Comparison of ENCODE assay signal across 10 mouse cellular contexts in the genomic region with DNA sequence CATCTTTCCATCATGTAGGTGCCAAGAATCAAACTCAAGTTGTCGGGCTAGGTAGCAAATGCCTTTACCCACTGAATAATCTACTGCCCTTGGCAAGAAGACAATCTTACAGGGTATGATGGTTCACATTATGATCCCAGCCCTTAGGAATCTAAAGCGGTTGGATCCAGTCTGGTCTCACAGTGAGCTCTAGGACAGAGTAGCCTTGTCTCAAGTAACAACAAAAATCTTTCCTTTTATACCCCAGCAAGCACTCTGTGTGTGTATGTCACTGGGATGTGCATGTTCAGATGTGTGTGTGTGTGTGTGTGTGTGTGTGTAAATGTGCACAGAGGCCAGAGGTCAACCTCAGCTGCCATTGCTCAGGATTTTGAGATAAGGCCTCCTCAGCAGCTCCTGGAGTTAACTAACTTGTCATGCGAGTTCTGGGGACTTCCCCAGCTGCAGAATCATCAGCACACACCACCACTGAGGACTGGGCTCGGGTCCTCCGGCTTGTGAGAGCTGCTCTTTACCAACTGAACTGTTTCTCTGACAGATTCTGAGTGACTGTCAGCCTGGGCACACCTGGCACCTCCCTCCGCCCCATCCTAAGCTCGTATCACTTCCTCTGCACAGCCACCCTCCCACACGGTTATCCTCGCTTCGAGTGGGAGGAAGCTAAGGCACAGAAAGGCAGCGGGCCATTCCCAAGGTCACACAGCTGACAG. TPM values are rescaled to one million over a fixed set of nuclear protein-coding genes. Genes with fewer than 3 reads are reported as not detected.
DNase-seq lines count a peak whose midpoint lies in the region; ATAC-seq lines count a peak whose summit lies in the region.
"Had no signal": no experiment of that assay in that cellular context is flagged by ENCODE, and none has a peak within 500 bp of the region (broad histone marks: within the 10 kb centered on the region; RNA-seq: fewer than 3 reads in every experiment).

No protein-coding gene starts in this region.

- peaks cover 53% of the 10 kb centered on the region for H3K4me1 ChIP-seq in liver, embryonic 16.5 days (ENCODE audit: control insufficient read depth, low read depth, low read length)
- H3K4me1 ChIP-seq in hindbrain, embryonic 11.5 days (replicated peaks; ENCODE audit: control insufficient read depth, insufficient read depth, low read length) = peaks cover 4% of the 10 kb centered on the region; the same call in 1 of the 2 replicates

- DNase-seq in adrenal gland, adult 2 months = peak; percentile 48
- no peak for DNase-seq in adrenal gland, postnatal 4 days (ENCODE audit: low spot score in 2 of 2)
- peak; percentile 73 for DNase-seq in ovary, adult 18-20 months (ENCODE audit: low spot score)
- no peak for DNase-seq in ovary, postnatal 10 days (ENCODE audit: low spot score)
- DNase-seq in thymus, postnatal 4 days = peak; percentile 80
- no peak for DNase-seq in gastrocnemius, postnatal 14 days
- DNase-seq in hindbrain, embryonic 11.5 days (ENCODE audit: low spot score) = no peak
- DNase-seq: cerebellum, adult 9-10 months had no signal

- intact Hi-C loops in gastrocnemius, postnatal 14 days (cut with DNase I; ENCODE audit: low total_unique reads) = no loop called here

- peak overlapping the region; percentile 84 for H3K27ac ChIP-seq in liver, embryonic 16.5 days (ENCODE audit: low read length)
- H3K27ac ChIP-seq in hindbrain, embryonic 11.5 days (ENCODE audit: low read depth, low read length) = no peak overlapping the region
- H3K27ac ChIP-seq: left cerebral cortex, adult 2 months had no signal

- H3K9ac ChIP-seq in liver, embryonic 16.5 days (ENCODE audit: low read depth, low read length) = 0 out of 2 replicates have a peak overlapping the region, but pooled peaks have one; percentile 16
- H3K9ac ChIP-seq in hindbrain, embryonic 11.5 days (ENCODE audit: low read depth, low read length) = no peak overlapping the region

- no peaks in the 10 kb centered on the region for H3K27me3 ChIP-seq in liver, embryonic 16.5 days (ENCODE audit: control insufficient read depth, insufficient read depth, low read depth, low read length)
- no peaks in the 10 kb centered on the region for H3K27me3 ChIP-seq in hindbrain, embryonic 11.5 days (ENCODE audit: control insufficient read depth, insufficient read depth, low read length)

- no peaks in the 10 kb centered on the region for H3K36me3 ChIP-seq in liver, embryonic 16.5 days (ENCODE audit: control insufficient read depth, insufficient read depth)
- H3K36me3 ChIP-seq in hindbrain, embryonic 11.5 days (ENCODE audit: control insufficient read depth, insufficient read depth, low read length) = no peaks in the 10 kb centered on the region

- no peaks in the 10 kb centered on the region for H3K9me3 ChIP-seq in liver, embryonic 16.5 days (replicated peaks; ENCODE audit: control insufficient read depth, low read length)
- no peaks in the 10 kb centered on the region for H3K9me3 ChIP-seq in hindbrain, embryonic 11.5 days (ENCODE audit: control insufficient read depth, low read length)

- no peak overlapping the region for H3K4me3 ChIP-seq in liver, embryonic 16.5 days (ENCODE audit: low read depth, low read length)
- no peak overlapping the region for H3K4me3 ChIP-seq in hindbrain, embryonic 11.5 days (ENCODE audit: low read depth, low read length)
- H3K4me3 ChIP-seq: left cerebral cortex, adult 2 months had no signal

- peak overlapping the region; percentile 26; the same call in 1 of the 2 replicates for H3K4me2 ChIP-seq in liver, embryonic 16.5 days (ENCODE audit: low read depth, low read length)
- H3K4me2 ChIP-seq in hindbrain, embryonic 11.5 days (replicated peaks; ENCODE audit: low read depth, low read length) = no peak overlapping the region

- WGBS in liver, embryonic 16.5 days (ENCODE audit: insufficient replicate concordance) = 31% methylated on average over 11 of the region's 11 CpGs
- WGBS in hindbrain, embryonic 11.5 days = 87% methylated on average over 11 of the region's 11 CpGs

- ATAC-seq in liver, embryonic 16.5 days (ENCODE audit: low read depth) = no peak
- ATAC-seq in hindbrain, embryonic 11.5 days (ENCODE audit: low FRiP score) = no peak

RNA-seq across cellular contexts. Expression of gene Pla2g6, which starts 5.8 kb away (rescaled TPM):
- total RNA-seq in adrenal gland, adult 2 months (2021) = 10 to 100 TPM; 26.1 to 30.6 TPM
- 47.8 and 50.1 TPM in 2 replicates for polyA plus RNA-seq in adrenal gland, adult 2 months (2012; rRNA removed)
- 10 to 100 TPM; 25.3 to 28.2 TPM for total RNA-seq in adrenal gland, postnatal 4 days (2021)
- polyA plus RNA-seq in liver, embryonic 16.5 days (2015; fragmentation: Nextera tagmentation; extraction: Ambion mirVana) = 16.7 and 19.5 TPM in 2 replicates
- 1 to 10 TPM; 9.0 to 9.8 TPM for total RNA-seq in gastrocnemius, postnatal 14 days (2021)
- 18.0 and 20.4 TPM in 2 replicates for polyA plus RNA-seq in hindbrain, embryonic 11.5 days (2014; fragmentation: Nextera tagmentation; extraction: Ambion mirVana)

RNA-seq across cellular contexts. Expression of gene Maff, which starts 24.0 kb away (rescaled TPM):
- total RNA-seq in adrenal gland, adult 2 months (2021) = 1 to 10 TPM; 7.2 to 9.5 TPM
- 3.2 and 3.4 TPM in 2 replicates for polyA plus RNA-seq in adrenal gland, adult 2 months (2012; rRNA removed)
- total RNA-seq in adrenal gland, postnatal 4 days (2021) = 1 to 10 TPM; 3.2 to 4.6 TPM
- 2.3 and 3.3 TPM in 2 replicates for polyA plus RNA-seq in liver, embryonic 16.5 days (2015; fragmentation: Nextera tagmentation; extraction: Ambion mirVana)
- total RNA-seq in gastrocnemius, postnatal 14 days (2021) = 1 to 10 TPM; 1.4 to 2.7 TPM
- polyA plus RNA-seq in hindbrain, embryonic 11.5 days (2014; fragmentation: Nextera tagmentation; extraction: Ambion mirVana) = 1.6 and 1.8 TPM in 2 replicates

RNA-seq across cellular contexts. Expression of gene Baiap2l2, which starts 37.1 kb away (rescaled TPM):
- total RNA-seq in adrenal gland, adult 2 months (2021) = under 1 TPM in 1 of 2 experiments, not detected in 1; 0.24 TPM
- polyA plus RNA-seq in adrenal gland, adult 2 months (2012; rRNA removed) = 1.5 and 8.5 TPM in 2 replicates
- 1 to 10 TPM; 2.3 to 5.5 TPM for total RNA-seq in adrenal gland, postnatal 4 days (2021)
- 1.7 and 2.6 TPM in 2 replicates for polyA plus RNA-seq in liver, embryonic 16.5 days (2015; fragmentation: Nextera tagmentation; extraction: Ambion mirVana)
- 1 to 10 TPM in 1 of 2 experiments, under 1 TPM in 1; 0.69 to 4.0 TPM for total RNA-seq in gastrocnemius, postnatal 14 days (2021)
- polyA plus RNA-seq in hindbrain, embryonic 11.5 days (2014; fragmentation: Nextera tagmentation; extraction: Ambion mirVana) = 1.4 and 1.5 TPM in 2 replicates

Comparison
In these comparisons a context has a peak if more than half of its experiments do, and no peak if none do; other contexts are left out.
1. DNase-seq: peak in adrenal gland, adult 2 months (single experiment), ovary, adult 18-20 months (single experiment) and thymus, postnatal 4 days (single experiment); none in adrenal gland, postnatal 4 days (0 of 2), ovary, postnatal 10 days (single experiment), gastrocnemius, postnatal 14 days (single experiment) and hindbrain, embryonic 11.5 days (single experiment).